Mouse (Mus musculus): ENCODE data around the gene Msi2.

Gene Msi2

DNA sequence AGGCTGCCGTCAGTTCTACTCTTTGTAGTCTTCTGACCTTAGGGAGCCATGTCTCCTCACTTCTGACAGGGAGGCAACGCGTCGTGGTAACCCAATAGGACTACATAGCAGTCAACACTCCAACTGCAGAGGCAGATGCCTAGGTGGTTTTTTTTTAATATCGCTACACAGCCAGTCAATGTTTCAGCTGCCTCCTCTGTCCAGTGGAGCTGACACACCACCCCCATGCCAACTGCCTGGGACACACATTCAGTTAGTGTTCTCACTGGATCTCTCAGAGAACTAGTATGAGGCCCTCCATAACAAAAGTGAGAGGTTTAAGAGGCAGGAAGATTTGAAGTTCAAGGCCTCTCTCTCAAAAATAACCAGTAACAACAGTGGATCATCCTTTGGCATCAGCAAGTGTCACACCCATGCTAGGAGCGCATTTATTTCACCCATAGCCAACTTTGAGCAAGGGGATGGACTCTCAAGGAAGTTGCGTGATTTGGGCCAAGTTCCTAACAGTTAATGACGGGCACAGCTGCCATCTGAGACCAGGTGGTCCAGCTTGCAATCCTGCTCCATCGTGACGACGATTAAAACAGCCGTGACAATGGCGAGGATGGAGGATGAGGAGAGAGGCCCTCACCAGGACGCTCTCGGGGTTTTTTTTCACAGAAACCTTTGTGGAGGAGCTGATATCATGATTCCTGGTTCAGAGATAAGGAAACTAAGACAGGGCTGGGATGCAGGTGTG is 8.3 kb downstream of the Msi2 start:
- DNase-seq = no peak

- no peak for DNase-seq
Observed at GRCm38 (mm10) chr11:88707228-88707775, 11.0 kb downstream of the Msi2 start.

DNA sequence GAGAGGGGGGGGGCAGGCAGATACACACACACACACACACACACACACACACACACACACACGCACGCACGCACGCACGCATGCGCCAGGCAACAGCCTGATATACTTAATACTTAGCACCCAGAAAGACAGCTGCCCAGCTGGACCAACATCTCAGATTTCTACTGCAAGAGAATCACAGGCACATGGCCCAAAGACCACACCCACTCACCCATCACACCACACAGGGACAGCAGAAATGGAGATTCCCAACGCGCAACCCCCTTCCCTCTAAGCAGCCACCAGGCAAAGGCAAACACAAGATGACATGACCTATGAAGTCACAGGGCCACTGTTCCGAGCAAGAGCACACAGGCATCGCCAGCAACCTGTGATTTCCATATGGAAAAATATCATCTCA is 13.6 kb downstream of the Msi2 start:
- no peak for DNase-seq

- no peak for DNase-seq
Observed at GRCm38 (mm10) chr11:88703220-88703619, 15.1 kb downstream of the Msi2 start.

DNA sequence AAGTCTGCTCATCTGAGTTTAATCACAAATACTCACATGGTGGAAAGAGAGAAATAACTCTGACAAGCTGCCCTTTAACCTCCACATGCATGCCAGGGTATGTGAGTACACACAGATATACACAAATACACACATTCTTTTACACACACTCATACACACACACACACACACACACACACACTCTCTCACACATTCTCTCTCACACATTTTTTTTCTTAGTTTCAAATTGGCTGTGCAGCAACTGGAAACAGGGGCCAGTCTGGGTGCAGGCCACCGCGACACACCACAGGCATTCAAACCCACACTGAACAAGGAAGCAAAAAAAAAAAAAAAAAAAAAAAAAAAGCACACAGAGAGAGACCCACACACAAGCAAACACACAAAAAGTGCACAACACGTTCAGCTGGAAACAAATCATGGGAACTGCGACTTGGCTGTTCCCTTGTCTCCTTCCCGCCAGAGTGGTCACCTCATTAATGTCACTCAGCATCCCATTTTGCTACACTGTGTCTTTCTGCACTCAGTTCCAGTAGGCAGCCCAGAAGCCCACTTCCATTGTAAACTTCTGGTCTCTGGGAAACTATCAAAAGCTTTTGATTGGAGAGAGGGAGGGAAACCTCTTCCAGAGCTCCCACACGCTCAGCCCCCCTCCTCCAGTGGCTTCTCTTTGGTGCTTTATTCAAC is 16.2 kb downstream of the Msi2 start:
- no peak for DNase-seq

DNA sequence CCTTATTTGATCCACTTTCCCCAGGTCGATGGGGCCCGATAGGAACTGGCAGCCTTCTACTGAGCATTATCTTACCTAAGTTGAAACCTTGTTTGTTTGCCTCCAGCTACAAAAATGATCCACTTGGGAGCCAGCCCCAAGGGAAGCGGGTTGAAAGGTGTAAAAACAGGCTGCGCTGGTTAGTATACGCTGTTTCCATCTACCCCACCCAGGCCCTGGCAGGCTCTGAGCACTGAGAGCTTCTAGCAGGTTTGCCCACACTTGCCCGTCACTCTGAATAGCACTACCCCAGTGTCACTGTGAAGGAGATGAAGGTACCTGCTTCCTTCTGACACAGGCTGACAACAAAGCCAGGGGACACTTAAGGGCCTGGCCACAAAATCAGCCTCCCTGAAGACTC is 17.3 kb downstream of the Msi2 start:
- DNase-seq = no peak

DNA sequence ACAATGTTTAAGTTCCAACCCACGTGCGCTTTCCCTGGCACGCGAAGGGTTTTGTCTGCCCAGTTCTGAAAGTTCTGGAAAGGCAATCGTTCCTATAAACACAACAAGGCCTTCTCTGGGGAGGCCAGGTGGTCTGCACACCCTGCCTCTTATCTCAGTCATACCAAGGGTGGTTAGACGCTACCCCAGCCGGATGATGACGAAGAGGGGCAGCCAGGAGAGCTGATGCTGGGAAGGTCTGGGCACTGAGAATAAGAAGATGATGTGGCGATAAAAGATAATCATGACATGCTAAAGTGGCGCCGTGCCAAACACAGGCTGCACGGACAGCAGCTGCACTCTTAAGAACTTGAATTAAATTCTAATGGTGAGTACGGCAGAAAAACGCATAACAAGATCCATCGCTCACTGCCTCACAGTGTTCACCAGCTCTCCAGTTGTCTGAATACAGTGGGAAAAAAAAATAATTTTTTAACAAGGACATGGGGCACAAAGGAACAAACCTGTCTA is 18.1 kb downstream of the Msi2 start:
- no peak for DNase-seq

DNA sequence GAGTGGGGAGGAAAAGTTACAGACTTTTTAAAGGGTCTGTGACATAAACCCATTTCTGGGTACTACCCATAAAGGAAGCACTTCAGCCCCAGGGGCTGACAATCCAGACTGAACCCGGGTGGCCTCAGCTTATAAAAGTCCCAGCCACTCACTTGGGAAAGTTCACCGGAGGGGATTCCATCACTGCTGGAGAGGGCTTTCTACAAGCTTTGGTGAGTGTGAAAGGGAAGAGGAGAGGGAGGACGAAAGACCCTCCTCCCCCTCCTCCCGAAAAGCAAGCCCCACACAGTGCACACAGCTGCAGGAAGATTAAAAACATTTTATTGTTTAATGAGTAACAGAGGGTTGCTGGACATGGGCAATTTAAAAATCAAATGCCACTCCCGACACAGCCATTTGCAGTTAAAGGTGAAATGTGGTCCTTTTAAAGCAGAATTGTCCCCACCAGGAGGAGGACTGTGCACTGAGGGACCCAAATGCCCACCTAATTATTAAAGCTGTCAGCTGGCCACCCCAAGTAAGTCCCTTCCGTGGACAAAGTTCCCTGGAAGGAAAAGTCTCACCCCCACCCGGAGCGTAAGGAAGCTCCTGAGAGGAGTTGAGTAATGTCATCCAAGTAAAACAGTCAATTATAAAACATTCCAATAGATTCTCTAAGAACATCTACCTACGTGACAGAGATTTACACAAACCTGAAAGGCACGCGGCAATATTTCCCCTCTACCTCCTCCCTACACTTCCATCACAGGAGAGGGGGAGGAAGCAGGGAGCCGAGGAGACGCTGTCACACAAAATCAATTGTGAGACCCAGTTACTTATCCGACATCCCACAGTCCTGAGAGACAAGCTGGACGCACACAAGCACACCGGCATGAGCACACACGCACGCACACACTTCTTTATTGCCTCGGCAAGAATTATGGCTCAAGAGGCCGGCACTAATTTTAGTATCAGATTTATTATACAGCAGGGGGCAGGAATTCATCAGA is 24.1 kb downstream of the Msi2 start:
- DNase-seq = no peak

DNA sequence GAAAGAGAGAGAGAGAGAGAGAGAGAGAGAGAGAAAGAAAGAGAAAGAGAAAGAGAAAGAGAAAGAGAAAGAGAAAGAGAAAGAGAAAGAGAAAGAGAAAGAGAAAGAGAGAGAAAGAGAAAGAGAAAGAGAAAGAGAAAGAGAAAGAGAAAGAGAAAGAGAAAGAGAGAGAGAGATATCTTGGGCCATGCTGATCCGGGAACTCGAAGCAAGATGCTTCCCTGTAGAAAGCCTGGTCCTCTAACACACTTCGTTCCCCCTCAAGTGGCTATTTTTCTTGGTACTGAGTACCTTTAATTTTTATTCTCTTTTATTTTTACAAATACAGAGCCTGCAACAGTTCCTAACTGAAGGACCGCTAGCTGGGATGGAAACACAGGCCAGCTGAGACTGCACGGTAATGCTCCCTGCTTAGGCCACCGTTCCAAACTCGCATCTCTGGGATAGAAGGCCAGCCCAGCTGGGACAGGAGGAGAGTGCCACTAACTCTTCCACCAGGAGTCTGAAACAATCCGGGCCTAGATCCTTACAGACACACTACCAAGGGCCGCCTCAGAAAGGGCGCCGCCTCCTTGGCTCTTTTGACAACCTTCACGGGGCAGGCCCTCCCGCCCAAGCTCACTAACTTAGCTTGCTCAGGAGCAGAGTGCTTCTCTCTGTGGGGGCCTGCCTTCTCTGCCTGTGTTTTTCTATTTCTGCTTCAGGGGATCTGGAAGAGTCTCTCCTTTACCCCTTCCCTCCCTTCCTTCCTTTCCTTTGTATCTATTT is 25.1 kb downstream of the Msi2 start:
- no peak for DNase-seq

GRCm38 (mm10) chr11:88692374-88692773 is 25.9 kb downstream of the Msi2 start:
- DNase-seq = no peak

DNA sequence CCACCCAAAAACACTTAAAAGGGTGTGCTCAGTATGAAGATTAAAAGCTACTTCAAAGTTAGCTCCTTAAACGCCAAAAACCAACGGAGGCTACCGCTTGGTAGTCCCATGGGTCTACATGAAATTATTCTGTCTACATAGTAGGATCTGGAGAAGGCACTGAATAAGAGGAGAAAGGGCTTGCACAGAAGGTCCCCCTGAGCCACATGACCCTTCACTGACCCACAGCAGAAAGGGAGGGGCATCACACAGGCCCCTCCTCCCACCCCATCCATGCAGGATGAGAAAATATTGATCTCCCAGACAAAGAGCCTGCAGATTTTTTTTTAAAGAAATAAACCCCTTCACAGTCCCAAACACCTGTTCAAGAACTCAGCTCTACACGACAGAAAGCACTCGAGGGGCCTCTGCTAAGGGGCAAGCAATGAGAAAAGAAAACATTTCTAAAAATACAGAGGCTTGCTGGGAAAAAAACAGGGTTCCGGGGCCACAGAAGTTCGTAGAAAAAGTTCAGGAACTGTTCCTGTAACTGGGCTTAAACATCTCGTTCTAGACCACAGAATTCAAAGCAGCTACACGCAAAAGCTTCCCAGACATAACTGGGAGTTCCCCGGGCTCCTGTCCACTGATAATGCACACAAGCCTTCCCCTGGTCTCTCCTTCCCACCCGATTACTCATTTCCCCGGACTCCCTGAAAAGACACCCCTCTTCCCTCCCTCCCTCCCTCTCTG is 27.6 kb downstream of the Msi2 start:
- DNase-seq = no peak

DNA sequence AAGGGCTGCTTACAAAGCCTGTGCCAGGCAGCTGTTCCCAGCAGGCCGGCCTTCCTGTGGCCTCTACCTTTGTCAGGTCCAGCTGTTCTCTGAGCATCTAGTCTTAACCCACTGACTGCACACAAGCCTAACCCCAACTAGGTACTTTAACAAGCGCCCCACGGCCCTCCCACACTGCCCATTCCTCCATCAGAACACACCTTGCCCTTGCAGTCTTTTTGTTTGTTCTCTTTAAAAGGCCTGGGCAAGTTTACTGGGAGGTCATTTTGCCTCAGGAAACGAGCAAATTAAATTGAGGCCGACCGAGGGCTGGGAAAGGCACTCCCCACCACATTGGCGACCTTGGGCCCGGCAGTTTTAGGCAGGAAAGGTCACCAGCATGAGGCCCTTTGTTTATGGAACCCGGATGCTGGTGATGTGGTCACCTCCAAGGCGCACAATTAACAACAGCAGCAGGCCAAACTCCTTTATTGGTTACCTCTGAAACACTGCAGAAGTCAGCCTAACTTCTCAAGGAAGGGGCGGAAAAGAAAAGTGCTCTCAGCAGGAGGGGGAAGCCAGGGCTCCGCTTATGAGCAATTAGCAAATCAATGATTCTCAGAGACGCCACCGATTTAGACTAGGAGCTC is 28.4 kb downstream of the Msi2 start:
- DNase-seq = no peak

GRCm38 (mm10) chr11:88688644-88689043 is 29.7 kb downstream of the Msi2 start:
- no peak for DNase-seq

DNA sequence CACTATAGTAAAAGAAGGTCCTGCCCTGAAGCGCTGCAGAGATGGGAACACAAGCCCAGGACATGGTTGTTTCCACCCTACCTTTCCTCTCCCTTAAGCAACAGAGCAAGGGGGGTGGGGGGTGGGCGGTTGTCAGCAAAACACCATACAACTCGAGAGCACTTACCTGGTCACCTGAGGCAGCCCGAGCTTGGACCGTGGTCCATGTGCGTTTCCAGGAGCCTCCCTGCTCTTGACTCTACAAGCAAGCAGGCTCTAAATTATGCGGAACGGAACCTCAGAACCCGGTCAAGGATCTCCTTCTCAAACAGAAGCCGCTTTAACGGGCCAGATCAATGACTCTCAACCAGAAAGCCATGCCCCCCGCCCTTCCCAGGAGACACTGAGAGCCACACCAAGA is 30.6 kb downstream of the Msi2 start:
- no peak for DNase-seq

DNA sequence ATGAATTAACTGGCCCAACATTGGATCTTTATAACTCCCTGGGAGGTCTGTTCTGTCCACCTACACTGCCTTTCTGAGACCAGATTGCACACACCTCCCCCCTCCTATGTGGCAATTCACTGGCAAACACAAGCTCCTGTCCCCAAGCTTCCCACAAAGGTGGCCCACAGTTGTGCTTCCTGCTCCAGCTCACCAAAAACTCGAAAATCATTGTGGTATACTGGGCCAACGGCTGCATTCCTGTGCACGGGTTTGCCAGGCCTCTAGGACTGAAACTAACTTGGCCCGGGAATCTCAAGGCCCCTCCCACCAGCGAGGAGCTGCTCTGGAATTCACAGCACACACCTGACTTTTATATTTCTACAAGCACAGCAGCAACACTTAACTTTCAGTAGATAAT is 31.3 kb downstream of the Msi2 start:
- no peak for DNase-seq

GRCm38 (mm10) chr11:88686061-88686460 is 32.3 kb downstream of the Msi2 start:
- DNase-seq = no peak

DNA sequence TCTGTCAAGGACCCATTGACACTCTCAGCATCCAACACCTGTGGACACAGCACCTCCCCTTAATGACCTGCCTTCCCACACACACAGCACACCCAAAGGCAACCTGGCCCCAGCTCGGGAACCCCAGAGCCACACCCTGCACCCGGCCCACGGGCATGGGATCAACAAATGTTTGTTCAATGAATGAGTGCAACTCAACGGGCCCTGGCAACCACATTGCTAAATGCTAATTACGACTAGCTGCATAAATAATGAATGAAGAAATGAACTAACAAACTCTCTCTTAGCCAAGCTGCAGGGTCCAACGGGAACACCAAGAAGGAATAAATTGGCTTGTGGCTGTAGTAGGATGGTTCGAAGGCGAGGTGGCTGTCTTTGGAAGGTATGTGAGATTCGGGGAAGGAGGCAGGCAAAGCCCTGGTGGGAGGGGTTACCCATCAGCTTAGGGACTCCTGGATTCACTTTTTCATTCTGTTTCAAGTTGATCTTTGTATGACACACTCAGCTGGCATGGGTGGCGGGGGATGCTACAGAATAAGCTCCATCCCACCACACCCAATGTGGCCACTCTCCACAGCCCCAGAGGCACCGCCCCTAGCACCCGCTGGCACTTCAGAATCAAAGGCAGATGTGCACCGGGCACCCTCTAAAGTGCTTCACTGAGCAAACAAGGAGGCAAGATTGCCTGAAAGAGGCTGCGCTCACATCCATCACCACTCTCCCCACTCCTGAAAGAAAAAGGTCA is 35.1 kb downstream of the Msi2 start:
- no peak for DNase-seq

DNA sequence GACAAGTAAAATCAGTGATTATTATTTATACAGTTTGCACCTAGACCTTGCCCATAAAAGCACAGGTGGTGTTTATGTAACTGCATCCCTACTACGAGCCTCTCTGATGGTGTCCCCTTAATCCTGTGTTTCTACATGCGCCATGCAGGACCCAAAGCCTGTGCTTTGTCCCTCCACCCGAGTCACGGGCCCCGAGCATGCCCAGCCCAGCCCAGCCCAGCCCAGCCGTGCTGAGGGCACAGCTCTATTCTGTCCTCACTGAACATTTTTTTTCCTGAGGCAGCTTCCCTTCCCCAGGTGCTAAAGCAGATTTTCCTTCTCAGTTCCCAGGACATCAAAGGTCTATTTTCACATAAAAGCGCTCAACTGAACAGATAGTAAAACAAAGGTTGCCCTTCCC is 41.0 kb downstream of the Msi2 start:
- no peak for DNase-seq

- DNase-seq = no peak
Observed at GRCm38 (mm10) chr11:88676597-88676996, 41.7 kb downstream of the Msi2 start.

Data from right cerebral cortex, postnatal 25 days (tissue).